Mouse (Mus musculus) G1E (cell line): ENCODE measurements at regions not wholly inside any gene's neighbourhood (a gene's known extent, or its start where the extent isn't known, plus 50 kb on each side); places are given as distances from the start of the nearest gene placed in this dataset.

Source experiments
- CTCF ChIP-seq: IDR thresholded peaks from 2 replicates; pipeline ENCODE4 v1.5.1; 2012; ENCODE audit warnings: low read depth, low read length, inconsistent platforms, mixed read lengths
- GATA1 ChIP-seq: IDR thresholded peaks from 2 replicates; pipeline ENCODE4 v1.6.1; 2012; ENCODE audit warnings: borderline replicate concordance, low read length, inconsistent platforms, mixed read lengths
- POLR2AphosphoS5 ChIP-seq: IDR thresholded peaks from 2 replicates; pipeline ENCODE4 v1.6.1; 2012; ENCODE audit warnings: low read depth, low read length, inconsistent platforms; ENCODE audit not compliant: insufficient replicate concordance

DNA sequence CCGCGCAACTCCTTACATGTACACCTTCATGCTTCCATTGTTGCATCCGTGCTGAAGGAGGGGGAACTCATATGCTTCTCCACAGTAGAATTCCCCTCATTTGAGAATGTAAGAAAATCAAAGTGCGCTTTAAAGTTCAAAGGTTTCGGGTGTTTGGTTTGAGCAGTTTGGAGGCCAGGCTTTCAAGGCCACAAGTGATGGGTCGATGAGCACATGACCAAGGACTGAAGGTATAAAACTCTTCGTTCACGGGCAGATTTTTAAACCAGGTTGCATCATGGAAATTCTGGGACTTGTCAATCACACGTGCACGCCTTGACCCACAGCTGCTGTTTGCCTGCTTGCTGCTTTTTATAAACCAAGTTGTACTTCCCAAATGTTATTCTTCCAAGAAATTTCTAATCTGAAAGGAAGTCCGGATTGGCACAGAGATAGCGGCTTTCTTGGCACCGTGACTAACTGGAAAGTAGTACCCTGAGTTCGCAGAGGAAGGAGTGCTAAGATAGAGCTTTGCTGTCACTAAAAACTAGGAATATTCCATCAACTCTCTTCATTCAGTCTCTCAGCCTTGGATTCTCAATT, 132.7 kb upstream of the Myt1l start:
- no peak for TF ChIP-seq CTCF
- TF ChIP-seq GATA1 = no peak
- TF ChIP-seq POLR2AphosphoS5 = no peak
